Mouse (Mus musculus) cerebellum, adult (tissue): ENCODE data around the gene Gm6902.
"Not testable (repeated sequence)": the region's sequence is repeated elsewhere in the genome, so short reads cannot be mapped to it uniquely, and the experiment has no call there.

Experiments used
- ATAC-seq: cut with Nextera tagmentation; 2 replicates; pipeline ENCODE4 v1.9.2; 2017; ENCODE audit warnings: mild to moderate bottlenecking, moderate library complexity, mixed read lengths; ENCODE audit not compliant: insufficient number of reproducible peaks, low FRiP score, low TSS enrichment

Gm6902 gene

DNA sequence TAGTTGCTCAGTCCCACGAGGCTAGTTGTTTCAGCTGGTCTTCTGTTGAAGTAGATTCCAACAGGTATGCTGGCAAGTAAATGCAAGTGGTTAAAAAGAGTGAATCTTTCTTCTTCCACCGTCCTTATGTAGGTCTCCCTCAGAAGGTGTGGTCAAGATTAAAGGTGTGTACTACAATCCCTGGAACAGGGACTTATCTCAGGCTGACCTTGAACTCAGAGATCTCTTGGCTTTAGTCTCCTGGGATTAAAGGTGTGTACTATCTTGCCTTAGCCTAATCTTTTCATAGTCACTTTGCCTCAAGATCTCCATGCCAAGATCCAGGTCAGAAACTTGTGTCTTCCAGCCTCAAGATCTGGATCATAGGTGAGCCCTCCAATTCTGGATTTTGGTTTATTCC, at the start of gene Gm6902:
Gene Gm6902, minus strand, starts transcription at position 101 of the 400 bp plus-strand sequence.
- ATAC-seq: not testable (repeated sequence)

GRCm38 (mm10) chr7:23300892-23301291, 22.2 kb upstream of the Gm6902 start, which contains the start of gene Nlrp4e:
Gene Nlrp4e, plus strand, starts transcription at chr7:23301192.
- not testable (repeated sequence) for ATAC-seq

- ATAC-seq: not testable (repeated sequence)
Measured at GRCm38 (mm10) chr7:23251582-23251981, 27.1 kb downstream of the Gm6902 start, which contains the start of gene Vmn1r166. Gene Vmn1r166, minus strand, starts transcription at chr7:23251682.
